ENCODE assay signal across 10 mouse cellular contexts in the genomic region with DNA sequence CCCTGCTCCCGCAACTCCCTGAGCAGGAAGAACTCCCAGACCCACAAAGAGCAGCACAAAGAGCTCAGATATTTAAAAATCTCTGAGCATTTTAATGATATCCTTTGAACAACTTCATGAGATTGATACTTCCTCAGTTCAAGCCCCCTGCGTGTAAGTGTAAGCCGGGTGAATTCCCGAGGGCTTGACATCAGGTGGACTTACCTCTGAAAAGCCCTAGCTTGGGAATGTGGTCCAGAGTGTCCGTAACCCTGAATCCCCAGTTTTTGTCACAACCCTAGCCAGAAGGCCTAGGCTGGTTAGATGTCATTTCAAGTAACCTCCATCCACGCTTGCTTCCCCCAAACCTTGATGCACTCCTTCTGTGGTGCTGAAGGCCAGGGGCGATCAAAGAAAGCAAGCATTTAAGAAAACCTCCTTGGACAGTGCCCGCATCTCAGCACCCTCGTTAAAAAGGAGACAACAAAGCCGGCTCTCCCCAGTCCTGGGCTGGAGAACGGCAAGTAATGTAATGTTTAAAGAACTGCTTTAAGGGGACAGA. TPM values are rescaled to one million over a fixed set of nuclear protein-coding genes. Genes with fewer than 3 reads are reported as not detected.
A peak's percentile ranks its signal among the peaks of the same experiment; 100 is the strongest.
DNase-seq lines count a peak whose midpoint lies in the region; ATAC-seq and TF ChIP-seq lines count a peak whose summit lies in the region.
"Had no signal": no experiment of that assay in that cellular context is flagged by ENCODE, and none has a peak within 500 bp of the region (broad histone marks: within the 10 kb centered on the region; RNA-seq: fewer than 3 reads in every experiment).

No protein-coding gene starts in this region.

- no peak for DNase-seq in heart, postnatal 4 days
- peak; percentile 19 for DNase-seq in ZHBTc4 (ENCODE audit: low read depth, low spot score)
- DNase-seq in heart, postnatal 0 days (ENCODE audit: low spot score): no peak
- DNase-seq in ovary, adult 18-20 months (ENCODE audit: low spot score): no peak
- DNase-seq in cerebellum, postnatal 4 days (ENCODE audit: low spot score in 2 of 2): no peak
- no peak for DNase-seq in urinary bladder, postnatal 4 days (ENCODE audit: low spot score in 2 of 2)

- peak overlapping the region; percentile 80 for H3K9ac ChIP-seq in heart, embryonic 14.5 days (ENCODE audit: low read length)
- no peak overlapping the region for H3K9ac ChIP-seq in heart, postnatal 0 days (replicated peaks; ENCODE audit: low read depth, low read length)

- TF ChIP-seq CTCF in heart, postnatal 0 days (IDR thresholded peaks at IDR 0.05; ENCODE audit: low read depth): no peak

- H3K79me2 ChIP-seq in macrophage (ENCODE audit: inconsistent target): peaks cover 26% of the 10 kb centered on the region; the same call in 1 of the 2 replicates

- no peaks in the 10 kb centered on the region for H3K9me3 ChIP-seq in heart, embryonic 14.5 days (ENCODE audit: control insufficient read depth, low read length)
- no peaks in the 10 kb centered on the region for H3K9me3 ChIP-seq in heart, postnatal 0 days (replicated peaks; ENCODE audit: control insufficient read depth, low read length)

- ATAC-seq in heart, embryonic 14.5 days (ENCODE audit: insufficient number of reproducible peaks, insufficient read depth, low FRiP score, low read depth): no peak
- no peak for ATAC-seq in heart, postnatal 0 days (ENCODE audit: insufficient read depth, low read depth)

- H3K4me3 ChIP-seq in heart, embryonic 14.5 days (ENCODE audit: control insufficient read depth in 1 of 2, insufficient read depth in 1 of 2, low read depth in 1 of 2, low read length in 2 of 2): peak overlapping the region; percentile 91 to 93
- peak overlapping the region; percentile 79 for H3K4me3 ChIP-seq in heart, postnatal 0 days (ENCODE audit: low read depth, low read length)
- peak overlapping the region; percentile 50 for H3K4me3 ChIP-seq in macrophage (ENCODE audit: inconsistent target)

- TF ChIP-seq EP300 in heart, postnatal 0 days (IDR thresholded peaks at IDR 0.05; ENCODE audit: low read depth): no peak

- no peaks in the 10 kb centered on the region for H3K27me3 ChIP-seq in heart, embryonic 14.5 days (ENCODE audit: control insufficient read depth, insufficient read depth, low read length)
- no peaks in the 10 kb centered on the region for H3K27me3 ChIP-seq in heart, postnatal 0 days (ENCODE audit: control insufficient read depth, insufficient read depth, low read length)

- no peaks in the 10 kb centered on the region for H3K36me3 ChIP-seq in heart, embryonic 14.5 days (ENCODE audit: control insufficient read depth, insufficient read depth, low read length)
- H3K36me3 ChIP-seq in heart, postnatal 0 days (replicated peaks; ENCODE audit: control insufficient read depth, insufficient read depth, low read length): no peaks in the 10 kb centered on the region
- H3K36me3 ChIP-seq in macrophage (ENCODE audit: inconsistent target): no peaks in the 10 kb centered on the region

- WGBS in heart, embryonic 14.5 days: 44% methylated on average over 11 of the region's 11 CpGs
- WGBS in heart, postnatal 0 days: 39% methylated on average over 11 of the region's 11 CpGs
- 61% methylated on average over 11 of the region's 11 CpGs for WGBS in macrophage (ENCODE audit: missing documents)

- peak overlapping the region; percentile 71 to 91 for H3K27ac ChIP-seq in heart, embryonic 14.5 days (replicated peaks in 1 of 2; ENCODE audit: control insufficient read depth in 1 of 2, insufficient read depth in 1 of 2, low read depth in 2 of 2, low read length in 2 of 2)
- peak overlapping the region; percentile 91 for H3K27ac ChIP-seq in heart, postnatal 0 days (ENCODE audit: low read depth)
- no peak overlapping the region for H3K27ac ChIP-seq in macrophage

- H3K4me1 ChIP-seq in heart, embryonic 14.5 days (ENCODE audit: control insufficient read depth in 2 of 2, insufficient read depth in 2 of 2, low read length in 2 of 2): peaks cover 5 to 14% of the 10 kb centered on the region in 2 experiments
- peaks cover 13% of the 10 kb centered on the region; the same call in 1 of the 2 replicates for H3K4me1 ChIP-seq in heart, postnatal 0 days (ENCODE audit: control insufficient read depth, insufficient read depth)

- peak overlapping the region; percentile 85 for H3K4me2 ChIP-seq in heart, embryonic 14.5 days (ENCODE audit: low read length)
- peak overlapping the region; percentile 89 for H3K4me2 ChIP-seq in heart, postnatal 0 days (ENCODE audit: low read depth, low read length)

RNA-seq across cellular contexts. Expression of a gene that starts 0.6 kb away (rescaled TPM):
- polyA plus RNA-seq in heart, embryonic 14.5 days (2014; fragmentation: Nextera tagmentation; extraction: Ambion mirVana): 7.2 and 7.6 TPM in 2 replicates
- 10 to 100 TPM; 13.3 to 14.5 TPM for total RNA-seq in heart, postnatal 4 days (2021)
- total RNA-seq in heart, postnatal 0 days (2014; rRNA removed; ENCODE audit: low replicate concordance): 8.7 and 16.5 TPM in 2 replicates
- polyA plus RNA-seq in heart, postnatal 0 days (2015; fragmentation: Nextera tagmentation; extraction: Ambion mirVana): 2.7 and 3.0 TPM in 2 replicates
- 10 to 100 TPM; 19.8 to 90.3 (median 41.1) TPM for total RNA-seq in macrophage (2018; cell fraction: chromatin; rRNA removed)
- 1 to 10 TPM; 1.8 to 5.5 (median 3.9) TPM for total RNA-seq in macrophage (2018; cell fraction: cytosol; rRNA removed)
- 10 to 100 TPM in 22 of 26 experiments, 1 to 10 TPM in 4; 7.5 to 38.2 (median 19.0) TPM for total RNA-seq in macrophage (2018; cell fraction: nucleus; rRNA removed)
- 1.9 to 4.5 TPM (median 3.0 TPM) in 3 replicates for polyA plus RNA-seq in macrophage (2018)

RNA-seq across cellular contexts. Expression of a gene that starts 15.7 kb away (rescaled TPM):
- 3.0 and 3.3 TPM in 2 replicates for polyA plus RNA-seq in heart, embryonic 14.5 days (2014; fragmentation: Nextera tagmentation; extraction: Ambion mirVana)
- 1 to 10 TPM; 1.5 to 2.4 TPM for total RNA-seq in heart, postnatal 4 days (2021)
- 3.2 and 11.4 TPM in 2 replicates for total RNA-seq in heart, postnatal 0 days (2014; rRNA removed; ENCODE audit: low replicate concordance)
- 1.1 and 1.7 TPM in 2 replicates for polyA plus RNA-seq in heart, postnatal 0 days (2015; fragmentation: Nextera tagmentation; extraction: Ambion mirVana)
- total RNA-seq in macrophage (2018; cell fraction: chromatin; rRNA removed): under 1 TPM in 1 of 26 experiments, not detected in 25; 0.44 TPM
- not detected for total RNA-seq in macrophage (2018; cell fraction: cytosol; rRNA removed)
- total RNA-seq in macrophage (2018; cell fraction: nucleus; rRNA removed): not detected
- not detected in 3 replicates for polyA plus RNA-seq in macrophage (2018)
- total RNA-seq: hematopoietic stem cell, adult 5-6 weeks; MEL had no signal
